Mouse (Mus musculus) heart, embryonic 14.5 days (tissue): ENCODE data around the gene Eef1akmt4. TPM values are rescaled to one million over a fixed set of nuclear protein-coding genes. Genes with fewer than 3 reads are reported as not detected.
A peak's percentile ranks its signal among the peaks of the same experiment; 100 is the strongest.

Experiments
- ATAC-seq: fragments of 200-750 bp; cut with Nextera tagmentation; 2 replicates; pipeline ENCODE4 v1.8.0; 2017; ENCODE audit warnings: low read depth, moderate TSS enrichment; ENCODE audit not compliant: insufficient number of reproducible peaks, insufficient read depth, low FRiP score
- H3K27ac ChIP-seq, 2 experiments: fragments of 200-500 bp in 1 of 2; fragments of 300-500 bp in 1 of 2; sonication (generic) in 1 of 2; replicated peaks in 1 of 2; 2 replicates each; pipeline ENCODE4 v1.5.1; 2012 to 2014; ENCODE audit warnings: low read depth in 2 of 2, low read length in 2 of 2, control low read depth in 1 of 2, mild to moderate bottlenecking in 1 of 2, mixed read lengths in 1 of 2; ENCODE audit not compliant: control insufficient read depth in 1 of 2, insufficient read depth in 1 of 2
- H3K27me3 ChIP-seq: fragments of 300-500 bp; sonication (generic); 2 replicates; pipeline ENCODE4 v1.6.1; 2014; ENCODE audit warnings: mild to moderate bottlenecking, low read length, control low read depth; ENCODE audit not compliant: control insufficient read depth, insufficient read depth
- H3K36me3 ChIP-seq: fragments of 300-500 bp; sonication (generic); 2 replicates; pipeline ENCODE4 v1.6.1; 2014; ENCODE audit warnings: mild to moderate bottlenecking, control low read depth, low read length, mixed read lengths; ENCODE audit not compliant: control insufficient read depth, insufficient read depth
- H3K4me1 ChIP-seq, 2 experiments: fragments of 200-500 bp in 1 of 2; fragments of 300-500 bp in 1 of 2; sonication (generic) in 1 of 2; 2 replicates each; pipeline ENCODE4 v1.6.1; 2012 to 2014; ENCODE audit warnings: low read length in 2 of 2, control low read depth in 1 of 2, mixed read lengths in 1 of 2; ENCODE audit not compliant: control insufficient read depth in 2 of 2, insufficient read depth in 2 of 2
- H3K4me2 ChIP-seq: fragments of 300-500 bp; sonication (generic); 2 replicates; pipeline ENCODE4 v1.6.1; 2014; ENCODE audit warnings: mild to moderate bottlenecking, low read length
- H3K4me3 ChIP-seq, 2 experiments: fragments of 200-500 bp in 1 of 2; fragments of 300-500 bp in 1 of 2; sonication (generic) in 1 of 2; 2 replicates each; pipeline ENCODE4 v1.5.1; 2012 to 2014; ENCODE audit warnings: low read length in 2 of 2, mild to moderate bottlenecking in 2 of 2, control low read depth in 1 of 2, low read depth in 1 of 2, moderate library complexity in 1 of 2; ENCODE audit not compliant: control insufficient read depth in 1 of 2, insufficient read depth in 1 of 2
- H3K9ac ChIP-seq: fragments of 300-500 bp; sonication (generic); 2 replicates; pipeline ENCODE4 v1.6.1; 2014; ENCODE audit warnings: mild to moderate bottlenecking, low read length
- H3K9me3 ChIP-seq: fragments of 300-500 bp; sonication (generic); 2 replicates; pipeline ENCODE4 v1.6.1; 2016; ENCODE audit warnings: low read length, control low read depth; ENCODE audit not compliant: control insufficient read depth
- WGBS: fragments of 180-500 bp; shearing (Covaris S2); extraction: QIAGEN DNeasy Blood & Tissue Kit; methylation state at CpG from one replicate; pipeline ENCODE4 v1.1.7; 2014; 5-methylcytosine and 5-hydroxymethylcytosine counted together
- polyA plus RNA-seq: library from polyadenylated mRNA; unstranded; fragments of >200 nt; fragmentation: Nextera tagmentation; extraction: Ambion mirVana; gene quantifications from 2 replicates; pipeline ENCODE4 v1.2.1, GENCODE M21; 2014

The Eef1akmt4 gene
- polyA plus RNA-seq, 1 experiment from 2014 or later, result 19.4 TPM

DNA sequence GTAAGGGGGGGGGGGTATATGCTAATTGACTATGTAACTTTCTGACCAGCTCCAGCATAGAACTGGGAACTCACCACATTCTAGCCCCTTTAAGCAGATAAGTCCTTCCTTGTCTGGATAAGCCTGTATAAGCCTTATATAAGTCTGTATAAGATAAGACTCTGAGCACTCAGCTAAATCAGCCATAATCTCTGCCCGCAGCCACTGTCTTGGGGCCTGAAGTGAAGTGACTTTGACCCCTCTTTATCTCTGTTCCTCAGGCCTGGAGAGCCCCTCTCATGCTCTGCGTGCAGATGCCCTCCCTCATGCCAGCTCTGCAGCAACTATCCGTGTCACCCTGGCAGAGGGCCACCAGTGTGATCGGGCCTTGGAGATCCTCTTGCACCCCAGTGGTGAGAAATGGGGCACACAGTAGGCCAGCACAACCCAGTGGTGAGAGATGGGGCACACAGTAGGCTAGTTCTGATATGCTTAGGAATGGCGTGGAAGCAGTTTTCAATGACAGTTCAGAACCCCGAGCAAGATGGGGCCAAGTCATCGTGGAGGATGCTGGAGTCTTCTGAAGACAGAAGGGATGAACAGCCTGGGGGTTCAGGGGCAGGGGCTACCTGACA is 16.2 kb upstream of the Eef1akmt4 start:
- no peak overlapping the region for H3K4me2 ChIP-seq
- peaks cover 40% of the 10 kb centered on the region for H3K27me3 ChIP-seq

DNA sequence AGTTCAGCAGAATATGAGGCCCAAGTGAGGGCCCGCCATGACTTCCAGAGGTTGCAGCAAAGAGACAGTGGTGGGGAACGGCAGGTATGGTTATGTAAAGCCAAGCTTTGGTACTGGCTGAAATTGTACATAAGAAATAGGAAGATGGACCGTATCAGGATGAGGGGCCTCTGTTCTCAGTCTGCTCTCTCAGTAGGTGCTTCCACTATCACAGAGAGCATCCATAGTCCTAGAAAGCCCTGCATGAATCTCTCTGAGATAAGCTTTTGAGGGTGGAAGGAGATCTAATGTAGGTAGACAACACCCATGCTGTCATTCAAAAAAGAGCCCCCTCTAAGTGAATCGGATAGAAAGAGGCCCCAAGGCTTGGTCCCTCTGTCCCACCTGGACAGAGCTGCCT is 15.7 kb upstream of the Eef1akmt4 start:
- WGBS, result 71% methylated on average over 4 of the region's 4 CpGs
- H3K27me3 ChIP-seq, result peaks cover 34% of the 10 kb centered on the region
- no peaks in the 10 kb centered on the region for H3K9me3 ChIP-seq
- H3K9ac ChIP-seq, result no peak overlapping the region
- ATAC-seq, result no peak
- H3K4me2 ChIP-seq, result no peak overlapping the region
- no peak overlapping the region for H3K4me3 ChIP-seq
- peaks cover 0 to 5% of the 10 kb centered on the region in 2 experiments; a peak in 1 of 4 replicates for H3K4me1 ChIP-seq
- no peak overlapping the region for H3K27ac ChIP-seq
- H3K36me3 ChIP-seq, result no peaks in the 10 kb centered on the region

More for the DNA sequence above, 16.2 kb upstream of the Eef1akmt4 start:
- no peak for ATAC-seq
- peaks cover under 1 to 10% of the 10 kb centered on the region in 2 experiments; a peak in 2 of 4 replicates for H3K4me1 ChIP-seq
- WGBS, result 59% methylated on average over 7 of the region's 7 CpGs
- no peak overlapping the region for H3K9ac ChIP-seq
- H3K36me3 ChIP-seq, result no peaks in the 10 kb centered on the region
- no peaks in the 10 kb centered on the region for H3K9me3 ChIP-seq
- no peak overlapping the region for H3K27ac ChIP-seq
- H3K4me3 ChIP-seq, result no peak overlapping the region

DNA sequence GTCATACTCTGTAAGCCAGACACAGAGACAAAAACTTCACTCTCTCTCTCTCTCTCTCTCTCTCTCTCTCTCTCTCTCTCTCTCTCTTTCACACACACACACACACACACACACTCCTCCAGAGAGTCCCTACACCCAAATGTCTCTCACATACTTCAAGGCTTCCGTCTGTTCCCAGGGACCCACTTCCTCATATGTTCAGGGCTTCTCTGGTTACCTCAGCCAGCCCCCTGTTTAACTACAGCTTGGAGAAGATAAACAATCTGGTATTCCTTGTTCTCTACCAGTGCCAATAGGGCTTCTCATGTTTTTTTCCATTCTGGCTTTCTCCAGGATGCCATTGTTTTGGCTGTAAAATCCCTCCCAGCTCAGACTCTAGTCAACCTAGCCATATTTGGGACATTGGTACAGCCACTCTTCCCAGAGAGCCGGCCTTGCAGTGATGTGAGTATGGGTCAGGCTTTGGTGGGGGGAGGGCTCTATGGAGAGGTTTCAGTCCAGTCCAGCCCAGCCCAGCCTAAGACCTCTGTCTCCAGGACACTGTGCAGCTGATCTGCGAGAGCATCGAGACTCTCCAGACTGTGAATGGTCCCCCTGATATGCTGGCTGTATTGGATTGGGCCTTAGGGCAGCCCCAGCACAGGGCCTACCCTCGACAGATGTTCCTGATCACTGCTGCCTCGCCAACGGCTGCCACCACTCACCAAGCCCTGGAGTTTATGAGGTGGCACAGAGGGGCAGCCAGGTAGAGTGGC is 14.5 kb upstream of the Eef1akmt4 start:
- no peak overlapping the region for H3K4me2 ChIP-seq
- H3K9ac ChIP-seq, result no peak overlapping the region
- no peak for ATAC-seq
- H3K4me1 ChIP-seq, result no peaks in the 10 kb centered on the region
- H3K27ac ChIP-seq, result no peak overlapping the region
- WGBS, result 54% methylated on average over 7 of the region's 7 CpGs
- no peaks in the 10 kb centered on the region for H3K9me3 ChIP-seq
- H3K36me3 ChIP-seq, result no peaks in the 10 kb centered on the region
- H3K4me3 ChIP-seq, result no peak overlapping the region
- H3K27me3 ChIP-seq, result peaks cover 23% of the 10 kb centered on the region

DNA sequence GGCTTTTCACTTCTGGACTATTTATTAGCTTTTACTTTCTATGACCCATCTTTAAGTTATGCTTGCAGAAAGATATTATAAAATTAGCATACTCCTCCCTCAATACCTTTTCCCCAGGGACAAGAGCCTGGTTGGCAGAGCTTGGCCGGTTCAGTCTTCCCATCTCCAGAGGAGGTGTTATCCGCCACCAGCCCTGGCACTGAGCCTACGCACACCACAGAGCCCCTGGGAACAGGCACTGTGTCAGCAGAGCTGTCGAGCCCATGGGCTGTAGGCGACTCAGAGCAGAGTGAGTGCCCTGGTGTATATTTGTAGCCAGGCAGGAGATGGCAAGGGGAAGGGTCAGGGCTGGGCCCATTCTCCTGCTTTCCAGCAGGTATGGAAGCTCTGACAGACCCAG is 10.9 kb upstream of the Eef1akmt4 start:
- no peak overlapping the region for H3K27ac ChIP-seq
- H3K4me3 ChIP-seq, result no peak overlapping the region
- no peaks in the 10 kb centered on the region for H3K4me1 ChIP-seq
- no peaks in the 10 kb centered on the region; the same call in 1 of the 2 replicates for H3K27me3 ChIP-seq
- H3K36me3 ChIP-seq, result peaks cover 10% of the 10 kb centered on the region
- 64% methylated on average over 5 of the region's 5 CpGs for WGBS
- no peak overlapping the region for H3K9ac ChIP-seq
- H3K9me3 ChIP-seq, result no peaks in the 10 kb centered on the region
- no peak overlapping the region for H3K4me2 ChIP-seq
- ATAC-seq, result no peak

DNA sequence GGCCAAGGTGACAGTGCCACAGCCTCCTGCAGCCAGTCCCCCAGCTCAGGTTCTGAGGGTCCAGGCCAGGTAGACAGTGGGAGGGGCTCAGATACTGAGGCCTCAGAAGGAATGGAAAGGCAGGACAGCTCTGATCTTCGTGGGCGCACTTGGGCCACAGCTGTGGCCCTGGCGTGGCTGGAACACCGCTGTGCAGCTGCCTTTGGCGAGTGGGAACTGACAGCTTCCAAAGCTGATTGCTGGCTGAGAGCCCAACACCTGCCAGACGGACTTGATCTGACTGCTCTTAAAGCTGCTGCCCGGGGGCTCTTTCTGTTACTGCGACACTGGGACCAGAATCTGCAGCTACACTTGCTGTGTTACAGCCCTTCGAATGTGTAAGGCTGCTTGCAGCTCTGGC is 6.7 kb upstream of the Eef1akmt4 start:
- Histone ChIP-seq H3K4me1 (peaks cover 0 to 3% of the 10 kb centered on the region in 2 experiments; a peak in 2 of 4 replicates), H3K27ac (no peak overlapping the region), H3K9ac (no peak overlapping the region), H3K4me3 (no peak overlapping the region), H3K36me3 (peaks cover 36% of the 10 kb centered on the region), H3K27me3 (no peaks in the 10 kb centered on the region), H3K9me3 (no peaks in the 10 kb centered on the region), H3K4me2 (no peak overlapping the region)
- 53% methylated on average over 9 of the region's 9 CpGs for WGBS
- ATAC-seq, result no peak

DNA sequence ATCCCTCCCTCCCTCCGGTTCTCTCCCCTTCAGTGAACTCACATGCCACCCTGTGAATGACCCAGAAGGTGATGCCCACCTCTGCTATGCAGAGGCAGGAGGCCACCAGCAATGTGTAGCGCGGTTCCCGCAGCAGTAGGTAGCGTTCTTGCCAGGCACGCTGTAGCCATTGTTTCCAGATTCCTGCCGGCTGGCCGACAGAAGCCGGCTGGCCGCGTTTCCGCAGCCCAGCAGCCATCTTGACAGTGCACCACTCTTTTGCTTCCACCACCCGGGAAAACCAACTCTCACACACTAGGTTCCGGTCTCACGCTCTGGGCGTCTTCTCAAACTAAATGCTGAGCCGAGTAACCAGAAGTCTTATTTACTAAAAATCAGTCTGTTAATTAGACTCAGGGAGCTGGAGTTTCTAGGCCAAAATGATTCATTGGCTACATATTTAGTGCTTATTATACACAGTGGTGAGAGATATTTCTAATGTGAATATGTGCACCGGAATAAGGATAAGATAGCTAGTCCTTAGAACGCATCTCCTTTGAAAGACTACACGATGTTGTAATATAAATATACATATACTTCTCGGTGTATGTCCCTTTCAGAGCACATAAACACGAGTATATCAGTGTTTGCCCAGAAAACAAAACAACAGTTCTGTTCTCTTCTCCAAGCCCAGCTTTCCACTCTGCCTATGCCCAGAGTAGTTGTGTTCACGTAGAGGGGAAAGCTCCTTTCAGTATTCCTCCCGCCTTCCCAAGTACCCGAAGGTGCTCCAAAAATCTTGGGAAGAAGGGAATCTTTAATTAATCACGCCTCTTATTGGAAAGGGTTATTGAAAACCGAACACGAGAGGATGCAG is 664 bp upstream of the Eef1akmt4 start:
- Histone ChIP-seq H3K36me3 (peaks cover 24% of the 10 kb centered on the region), H3K4me2 (peak overlapping the region; percentile 98), H3K27ac (peak overlapping the region; percentile 77 to 89), H3K9ac (peak overlapping the region; percentile 80), H3K27me3 (no peaks in the 10 kb centered on the region), H3K4me1 (peaks cover 0 to 14% of the 10 kb centered on the region in 2 experiments; a peak in 2 of 4 replicates), H3K4me3 (peak overlapping the region; percentile 76 to 96), H3K9me3 (no peaks in the 10 kb centered on the region)
- peak; percentile 31; the same call in 1 of the 2 replicates for ATAC-seq
- WGBS, result under 1% methylated on average over 28 of the region's 28 CpGs
